Mouse (Mus musculus) MEL (cell line): Measurements from ENCODE around the gene Lyg2. TPM values are rescaled to one million over a fixed set of nuclear protein-coding genes. Genes with fewer than 3 reads are reported as not detected.
A peak's percentile ranks its signal among the peaks of the same experiment; 100 is the strongest.

ENCODE experiments used
- DNase-seq: peaks from one replicate; pipeline ENCODE4 v3.0.0; 2011; ENCODE audit warnings: low read depth, low spot score
- H3K27ac ChIP-seq: 2 replicates; pipeline ENCODE4 v1.5.1; 2012; ENCODE audit warnings: low read depth, mild to moderate bottlenecking, control low read depth, low read length, moderate library complexity; ENCODE audit not compliant: control insufficient read depth
- H3K27me3 ChIP-seq, 2 experiments: fragments of 150-350 bp in 1 of 2; sonication (generic) in 1 of 2; 2 replicates each; pipeline ENCODE4 v1.6.1; 2012; ENCODE audit warnings: low read length in 2 of 2, mild to moderate bottlenecking in 2 of 2, improper control_type of control experiment in 1 of 2, moderate library complexity in 1 of 2; ENCODE audit not compliant: insufficient read depth in 2 of 2, control insufficient read depth in 1 of 2
- H3K36me3 ChIP-seq, 2 experiments: 2 replicates each; pipeline ENCODE4 v1.6.1; 2012 to 2014; ENCODE audit warnings: low read length in 2 of 2, improper control_type of control experiment in 1 of 2, inconsistent platforms in 1 of 2, mild to moderate bottlenecking in 1 of 2; ENCODE audit not compliant: insufficient read depth in 2 of 2, control insufficient read depth in 1 of 2
- H3K4me1 ChIP-seq, 2 experiments: fragments of 150-350 bp in 1 of 2; sonication (generic) in 1 of 2; 2 replicates each; pipeline ENCODE4 v1.6.1; 2012; ENCODE audit warnings: low read length in 2 of 2, improper control_type of control experiment in 1 of 2, mild to moderate bottlenecking in 1 of 2; ENCODE audit not compliant: insufficient read depth in 2 of 2, control insufficient read depth in 1 of 2
- H3K4me3 ChIP-seq, 2 experiments: fragments of 150-350 bp in 1 of 2; sonication (generic) in 1 of 2; 2 replicates each; pipeline ENCODE4 v1.5.1; 2012; ENCODE audit warnings: low read depth in 2 of 2, low read length in 2 of 2, mild to moderate bottlenecking in 2 of 2, moderate library complexity in 2 of 2, control low read depth in 1 of 2, improper control_type of control experiment in 1 of 2; ENCODE audit not compliant: control insufficient read depth in 1 of 2, insufficient read depth in 1 of 2
- H3K79me2 ChIP-seq: 2 replicates; pipeline ENCODE4 v1.6.1; 2012; ENCODE audit warnings: mild to moderate bottlenecking, low read length, moderate library complexity; ENCODE audit not compliant: control insufficient read depth, poor library complexity, insufficient read depth
- H3K9ac ChIP-seq: 2 replicates; pipeline ENCODE4 v1.6.1; 2012; ENCODE audit warnings: low read depth, mild to moderate bottlenecking, control low read depth, low read length, moderate library complexity; ENCODE audit not compliant: control insufficient read depth, poor library complexity, severe bottlenecking
- H3K9me3 ChIP-seq: fragments of 150-350 bp; sonication (generic); replicated peaks from 2 replicates; pipeline ENCODE4 v1.6.1; 2012; ENCODE audit warnings: mild to moderate bottlenecking, low read length, improper control_type of control experiment, moderate library complexity; ENCODE audit not compliant: insufficient read depth
- BHLHE40 ChIP-seq: IDR thresholded peaks from 2 replicates; pipeline ENCODE4 v1.6.1; 2012; ENCODE audit warnings: low read depth, mild to moderate bottlenecking, inconsistent platforms, low read length, improper control_type of control experiment, borderline replicate concordance
- CHD1 ChIP-seq: IDR thresholded peaks from 2 replicates; pipeline ENCODE4 v1.6.1; 2012; ENCODE audit warnings: low read depth, mild to moderate bottlenecking, inconsistent platforms, low read length, improper control_type of control experiment
- CTCF ChIP-seq, 3 experiments: IDR thresholded peaks in 2 of 3; conservative IDR thresholded peaks in 1 of 3; 2 replicates each; pipeline ENCODE4 v1.5.1; 2011 to 2012; ENCODE audit warnings: low read length in 3 of 3, low read depth in 2 of 3, mild to moderate bottlenecking in 2 of 3, improper control_type of control experiment in 1 of 3, inconsistent platforms in 1 of 3, mixed read lengths in 1 of 3, moderate library complexity in 1 of 3; ENCODE audit not compliant: control insufficient read depth in 1 of 3, insufficient read depth in 1 of 3, poor library complexity in 1 of 3, severe bottlenecking in 1 of 3
- E2F4 ChIP-seq: IDR thresholded peaks from 2 replicates; pipeline ENCODE4 v1.6.1; 2011; ENCODE audit warnings: low read depth, low read length, improper control_type of control experiment, borderline replicate concordance
- ELF1 ChIP-seq: IDR thresholded peaks from 2 replicates; pipeline ENCODE4 v1.6.1; 2014; ENCODE audit warnings: low read depth, mild to moderate bottlenecking, inconsistent platforms, low read length, improper control_type of control experiment, moderate library complexity
- EP300 ChIP-seq, 2 experiments: IDR thresholded peaks; 2 replicates each; pipeline ENCODE4 v1.6.1; 2011; ENCODE audit warnings: improper control_type of control experiment in 2 of 2, low read length in 2 of 2, low read depth in 1 of 2, mild to moderate bottlenecking in 1 of 2
- ETS1 ChIP-seq: IDR thresholded peaks from 2 replicates; pipeline ENCODE4 v1.6.1; 2012; ENCODE audit warnings: low read depth, mild to moderate bottlenecking, inconsistent platforms, low read length, improper control_type of control experiment, moderate library complexity
- GABPA ChIP-seq: IDR thresholded peaks from 2 replicates; pipeline ENCODE4 v1.6.1; 2012; ENCODE audit warnings: low read depth, mild to moderate bottlenecking, inconsistent platforms, low read length, improper control_type of control experiment, moderate library complexity
- GATA1 ChIP-seq: IDR thresholded peaks from 2 replicates; pipeline ENCODE4 v1.6.1; 2011; ENCODE audit warnings: low read depth, low read length, improper control_type of control experiment
- HCFC1 ChIP-seq: IDR thresholded peaks from 2 replicates; pipeline ENCODE4 v1.6.1; 2012; ENCODE audit warnings: low read depth, mild to moderate bottlenecking, inconsistent platforms, low read length, improper control_type of control experiment, moderate library complexity
- JUND ChIP-seq: IDR thresholded peaks from 2 replicates; pipeline ENCODE4 v1.6.1; 2011; ENCODE audit warnings: low read depth, mild to moderate bottlenecking, improper control_type of control experiment, low read length
- KAT2A ChIP-seq: conservative IDR thresholded peaks from 2 replicates; pipeline ENCODE4 v1.6.1; 2012; ENCODE audit warnings: low read depth, low read length, improper control_type of control experiment, inconsistent platforms
- MAX ChIP-seq: IDR thresholded peaks from 2 replicates; pipeline ENCODE4 v1.6.1; 2011; ENCODE audit warnings: low read length, improper control_type of control experiment
- MAZ ChIP-seq: IDR thresholded peaks from 2 replicates; pipeline ENCODE4 v1.6.1; 2012; ENCODE audit warnings: low read depth, mild to moderate bottlenecking, inconsistent platforms, low read length, improper control_type of control experiment
- MEF2A ChIP-seq: IDR thresholded peaks from 2 replicates; pipeline ENCODE4 v1.6.1; 2014; ENCODE audit warnings: low read depth, mild to moderate bottlenecking, inconsistent platforms, low read length, improper control_type of control experiment; ENCODE audit not compliant: poor library complexity, insufficient replicate concordance, severe bottlenecking; ENCODE audit errors: extremely low read depth
- MXI1 ChIP-seq: IDR thresholded peaks from 2 replicates; pipeline ENCODE4 v1.6.1; 2011; ENCODE audit warnings: mild to moderate bottlenecking, low read depth, low read length, improper control_type of control experiment
- MYC ChIP-seq: IDR thresholded peaks from 2 replicates; pipeline ENCODE4 v1.6.1; 2011; ENCODE audit warnings: low read depth, mild to moderate bottlenecking, low read length, improper control_type of control experiment, moderate library complexity
- NELFE ChIP-seq: IDR thresholded peaks from 2 replicates; pipeline ENCODE4 v1.6.1; 2011; ENCODE audit warnings: low read depth, low read length, improper control_type of control experiment
- NRF1 ChIP-seq: IDR thresholded peaks from 2 replicates; pipeline ENCODE4 v1.6.1; 2014; ENCODE audit warnings: low read depth, mild to moderate bottlenecking, inconsistent platforms, low read length, improper control_type of control experiment, moderate library complexity; ENCODE audit not compliant: poor library complexity, insufficient read depth, severe bottlenecking
- POLR2A ChIP-seq, 2 experiments: IDR thresholded peaks; 2 replicates each; pipeline ENCODE4 v1.6.1; 2011 to 2012; ENCODE audit warnings: low read length in 2 of 2, mild to moderate bottlenecking in 2 of 2, control low read depth in 1 of 2, improper control_type of control experiment in 1 of 2, low read depth in 1 of 2, moderate library complexity in 1 of 2; ENCODE audit not compliant: control insufficient read depth in 1 of 2, insufficient read depth in 1 of 2, poor library complexity in 1 of 2
- POLR2AphosphoS2 ChIP-seq: IDR thresholded peaks from 2 replicates; pipeline ENCODE4 v1.6.1; 2011; ENCODE audit warnings: low read length, improper control_type of control experiment
- POLR2AphosphoS5 ChIP-seq: IDR thresholded peaks from 2 replicates; pipeline ENCODE4 v1.6.1; 2012; ENCODE audit warnings: low read depth, borderline replicate concordance, mild to moderate bottlenecking, inconsistent platforms, low read length, moderate library complexity, mixed read lengths
- RAD21 ChIP-seq: IDR thresholded peaks from 2 replicates; pipeline ENCODE4 v1.6.1; 2011; ENCODE audit warnings: mild to moderate bottlenecking, low read depth, low read length, improper control_type of control experiment
- RCOR1 ChIP-seq: IDR thresholded peaks from 2 replicates; pipeline ENCODE4 v1.6.1; 2012; ENCODE audit warnings: low read depth, mild to moderate bottlenecking, inconsistent platforms, low read length, improper control_type of control experiment
- SIN3A ChIP-seq: IDR thresholded peaks from 2 replicates; pipeline ENCODE4 v1.6.1; 2012; ENCODE audit warnings: low read length, improper control_type of control experiment, inconsistent platforms
- SMC3 ChIP-seq: IDR thresholded peaks from 2 replicates; pipeline ENCODE4 v1.6.1; 2011; ENCODE audit warnings: low read depth, low read length, improper control_type of control experiment
- TAL1 ChIP-seq: IDR thresholded peaks from 2 replicates; pipeline ENCODE4 v1.6.1; 2012; ENCODE audit warnings: mild to moderate bottlenecking, inconsistent platforms, low read length, moderate library complexity, mixed read lengths
- TBP ChIP-seq: IDR thresholded peaks from 2 replicates; pipeline ENCODE4 v1.8.0; 2011; ENCODE audit warnings: low read depth, low read length, improper control_type of control experiment
- TCF12 ChIP-seq: IDR thresholded peaks from 2 replicates; pipeline ENCODE4 v1.6.1; 2014; ENCODE audit warnings: low read depth, mild to moderate bottlenecking, inconsistent platforms, low read length, improper control_type of control experiment, moderate library complexity
- UBTF ChIP-seq: IDR thresholded peaks from 2 replicates; pipeline ENCODE4 v1.6.1; 2012; ENCODE audit warnings: low read depth, mild to moderate bottlenecking, inconsistent platforms, low read length, improper control_type of control experiment, moderate library complexity, borderline replicate concordance; ENCODE audit not compliant: insufficient read depth
- USF1 ChIP-seq: IDR thresholded peaks from 2 replicates; pipeline ENCODE4 v1.6.1; 2014; ENCODE audit warnings: low read depth, mild to moderate bottlenecking, inconsistent platforms, low read length, improper control_type of control experiment, moderate library complexity
- USF2 ChIP-seq, 2 experiments: IDR thresholded peaks; 2 replicates each; pipeline ENCODE4 v1.6.1; 2011 to 2012; ENCODE audit warnings: improper control_type of control experiment in 2 of 2, low read length in 2 of 2, borderline replicate concordance in 1 of 2, inconsistent platforms in 1 of 2, low read depth in 1 of 2, mild to moderate bottlenecking in 1 of 2; ENCODE audit not compliant: insufficient read depth in 1 of 2
- ZC3H11A ChIP-seq: IDR thresholded peaks from 2 replicates; pipeline ENCODE4 v1.6.1; 2012; ENCODE audit warnings: low read depth, mild to moderate bottlenecking, inconsistent platforms, low read length, improper control_type of control experiment
- ZKSCAN1 ChIP-seq: IDR thresholded peaks from 2 replicates; pipeline ENCODE4 v1.6.1; 2012; ENCODE audit warnings: low read depth, mild to moderate bottlenecking, inconsistent platforms, low read length, improper control_type of control experiment, moderate library complexity
- ZMIZ1 ChIP-seq: IDR thresholded peaks from 2 replicates; pipeline ENCODE4 v1.6.1; 2012; ENCODE audit warnings: low read depth, mild to moderate bottlenecking, inconsistent platforms, low read length, improper control_type of control experiment, moderate library complexity
- ZNF384 ChIP-seq: IDR thresholded peaks from 2 replicates; pipeline ENCODE4 v1.6.1; 2012; ENCODE audit warnings: low read depth, mild to moderate bottlenecking, inconsistent platforms, low read length, improper control_type of control experiment
- polyA plus RNA-seq, 2 experiments: library from polyadenylated mRNA; stranded (reverse) in 1 of 2; unstranded in 1 of 2; fragments of >175 nt in 1 of 2; fragments of >200 nt in 1 of 2; gene quantifications; 2 replicates each; pipeline versions ENCODE4 v1.2.1 to v1.2.4; 2012; ENCODE audit warnings: low replicate concordance in 2 of 2, low read depth in 1 of 2; ENCODE audit not compliant: insufficient read length in 2 of 2, insufficient read depth in 1 of 2, missing spikeins in 1 of 2
- total RNA-seq: library from RNA; depleted of rRNA; stranded (reverse); fragments of 300-350 nt; gene quantifications from 2 replicates; pipeline ENCODE4 v1.2.3, GENCODE M21; 2012

Lyg2 gene
- total and polyA plus RNA-seq, 3 experiments, result not detected

GRCm38 (mm10) chr1:37867056-37867455, 49.2 kb downstream of the Lyg2 start:
- no peak overlapping the region; a peak in 1 of 4 replicates for H3K4me3 ChIP-seq
- H3K36me3 ChIP-seq, result peaks cover 0 to 13% of the 10 kb centered on the region in 2 experiments; a peak in 2 of 4 replicates
- H3K9ac ChIP-seq, result no peak overlapping the region
- peaks cover 1% of the 10 kb centered on the region in 2 experiments; a peak in 2 of 4 replicates for H3K27me3 ChIP-seq
- H3K27ac ChIP-seq, result no peak overlapping the region
- peak; percentile 90 for DNase-seq
- H3K79me2 ChIP-seq, result peaks cover 2% of the 10 kb centered on the region; the same call in 1 of the 2 replicates
- peaks cover 5 to 15% of the 10 kb centered on the region in 2 experiments; a peak in 3 of 4 replicates for H3K4me1 ChIP-seq
- no peaks in the 10 kb centered on the region for H3K9me3 ChIP-seq
- TF ChIP-seq NELFE (no peak; the same call in 1 of the 2 replicates), POLR2AphosphoS2 (no peak), HCFC1 (peak; percentile 64), ZC3H11A (peak; percentile 81), SIN3A (peak; percentile 49; the same call in 1 of the 2 replicates), POLR2AphosphoS5 (no peak), KAT2A (0 out of 2 replicates have a peak, but pooled peaks have one; percentile 24), JUND (peak; percentile 81; the same call in 1 of the 2 replicates), BHLHE40 (peak; percentile 44; the same call in 1 of the 2 replicates), ELF1 (0 out of 2 replicates have a peak, but pooled peaks have one; percentile 30), TBP (no peak), CTCF (IDR thresholded peaks at IDR 0.05 in 2 of 3, conservative IDR thresholded peaks at IDR 0.05 in 1 of 3; ENCODE audit: control insufficient read depth in 1 of 3, insufficient read depth in 1 of 3, low read depth in 2 of 3, low read length in 3 of 3, poor library complexity in 1 of 3, severe bottlenecking in 1 of 3) (peak; percentile 81 to 88 (median 87)), E2F4 (no peak), EP300 (IDR thresholded peaks at IDR 0.05; ENCODE audit: low read depth in 1 of 2, low read length in 2 of 2) (peak; percentile 27 to 29; a peak in 1 of 4 replicates), USF1 (0 out of 2 replicates have a peak, but pooled peaks have one; percentile 9), USF2 (IDR thresholded peaks at IDR 0.05; ENCODE audit: borderline replicate concordance in 1 of 2, insufficient read depth in 1 of 2, low read depth in 1 of 2, low read length in 2 of 2) (no peak), GABPA (no peak), MAZ (peak; percentile 61; the same call in 1 of the 2 replicates), ZKSCAN1 (no peak), SMC3 (peak; percentile 75), RAD21 (peak; percentile 88), NRF1 (no peak), ZNF384 (no peak), MYC (peak; percentile 65; the same call in 1 of the 2 replicates), TAL1 (no peak), CHD1 (no peak), ZMIZ1 (0 out of 2 replicates have a peak, but pooled peaks have one; percentile 36), ETS1 (peak; percentile 52; the same call in 1 of the 2 replicates), GATA1 (no peak), TCF12 (peak; percentile 25; the same call in 1 of the 2 replicates), MAX (no peak), UBTF (no peak), MEF2A (no peak), MXI1 (no peak; the same call in 1 of the 2 replicates), RCOR1 (peak; percentile 47; the same call in 1 of the 2 replicates), POLR2A (IDR thresholded peaks at IDR 0.05; ENCODE audit: control insufficient read depth in 1 of 2, insufficient read depth in 1 of 2, low read depth in 1 of 2, low read length in 2 of 2, poor library complexity in 1 of 2) (no peak)
